Mouse (Mus musculus) MEL-GATA-1-ER (cell line): ENCODE data around the gene Galc.
A peak's percentile ranks its signal among the peaks of the same experiment; 100 is the strongest.

Source experiments
- DNase-seq: peaks from one replicate; pipeline ENCODE4 v3.0.0-alpha.2; 2012; ENCODE audit warnings: low read depth; ENCODE audit errors: extremely low read depth

Galc gene

GRCm38 (mm10) chr12:98187186-98187899 is 71.9 kb downstream of the Galc start:
- DNase-seq: no peak

GRCm38 (mm10) chr12:98181729-98182128 is 77.5 kb downstream of the Galc start:
- DNase-seq: peak; percentile 4

- no peak for DNase-seq
Observed at GRCm38 (mm10) chr12:98180807-98181206, 78.5 kb downstream of the Galc start.

- no peak for DNase-seq
Observed at GRCm38 (mm10) chr12:98180235-98180800, 78.9 kb downstream of the Galc start.

GRCm38 (mm10) chr12:98179496-98179895 is 79.8 kb downstream of the Galc start:
- no peak for DNase-seq

GRCm38 (mm10) chr12:98176632-98177031 is 82.6 kb downstream of the Galc start:
- no peak for DNase-seq

- no peak for DNase-seq
Observed at GRCm38 (mm10) chr12:98161901-98162300, 97.4 kb downstream of the Galc start.

GRCm38 (mm10) chr12:98160867-98161266 is 98.4 kb downstream of the Galc start:
- DNase-seq: no peak
